Mouse (Mus musculus) CD8-positive naive resting alpha-beta T cell, adult 2 months (primary cell): ENCODE measurements around the gene Cog5.
"Not testable (repeated sequence)": the region's sequence is repeated elsewhere in the genome, so short reads cannot be mapped to it uniquely, and the experiment has no call there.

Experiments used
- DNase-seq, 2 experiments: peaks; one replicate each; pipeline ENCODE4 v3.0.0; 2022; ENCODE audit warnings: low read depth in 2 of 2, low spot score in 2 of 2

Cog5 gene

GRCm38 (mm10) chr12:31654197-31654964 lies at the start of gene Cog5, which contains the start of gene Dus4l:
Cog5 (plus strand) TSS chr12:31654869.
Dus4l (minus strand) TSS chr12:31654826.
- DNase-seq, result peak; percentile 97 to 99

- no peak for DNase-seq
Measured at GRCm38 (mm10) chr12:31604894-31605293, 49.8 kb upstream of the Cog5 start.

- DNase-seq, result no peak
Measured at GRCm38 (mm10) chr12:31608138-31608537, 46.5 kb upstream of the Cog5 start.

DNA sequence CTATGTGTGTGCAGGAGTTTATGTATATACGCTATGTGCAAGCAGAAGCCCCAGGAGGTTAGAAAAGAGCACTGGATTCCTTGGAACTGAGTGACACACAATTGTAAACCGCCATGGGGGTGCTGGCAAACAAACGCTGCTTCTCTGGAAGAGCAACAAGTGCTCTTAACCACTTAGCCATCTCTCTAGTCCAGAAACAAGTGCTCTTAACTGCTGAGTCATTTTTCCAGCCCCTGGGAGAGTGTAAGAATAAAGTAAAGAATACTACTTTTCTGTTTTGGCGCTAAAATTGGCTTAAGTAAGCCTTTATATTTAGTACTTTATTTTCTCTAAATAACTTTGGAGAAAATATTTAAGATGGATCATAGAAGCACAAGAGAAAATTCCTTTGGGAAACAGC lies 41.3 kb upstream of the Cog5 start:
- no peak for DNase-seq

DNA sequence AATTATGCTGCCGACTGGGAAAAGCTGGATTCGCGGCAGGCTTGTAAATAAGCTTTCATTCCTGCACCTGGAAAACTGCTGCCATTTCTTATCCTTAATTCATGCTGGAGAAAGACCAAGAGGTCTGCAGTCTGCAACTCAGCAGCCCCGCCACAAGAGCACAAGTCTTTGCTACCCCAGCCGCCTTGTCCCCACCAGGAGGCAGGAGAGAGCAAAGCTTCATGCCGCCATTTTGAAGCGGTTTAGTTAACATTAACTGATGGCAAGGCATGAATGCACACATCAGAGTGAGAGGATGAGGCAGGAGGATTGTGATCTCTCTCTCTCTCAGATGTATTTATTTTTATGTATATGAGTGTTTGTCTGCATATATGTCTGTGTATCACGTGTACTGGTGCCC lies 34.6 kb upstream of the Cog5 start:
- no peak for DNase-seq

DNA sequence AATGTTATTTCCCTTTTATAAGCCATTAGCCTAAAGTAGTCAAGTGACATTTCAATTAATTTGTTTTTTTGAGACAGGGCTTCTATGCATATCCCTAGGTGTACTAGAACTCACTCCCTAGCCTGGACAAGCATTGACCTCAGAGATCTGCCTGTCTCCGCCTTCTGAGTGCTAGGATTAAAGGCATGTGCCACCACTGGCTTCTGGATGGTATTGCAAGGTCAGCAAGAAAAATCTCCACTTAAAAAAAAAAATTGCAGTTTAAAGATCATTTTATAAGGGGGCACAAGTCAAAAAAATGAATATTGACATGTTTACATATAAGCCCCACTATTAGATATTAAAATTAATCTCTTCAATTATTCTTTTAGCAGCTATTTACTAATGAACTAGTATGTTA lies 29.7 kb upstream of the Cog5 start:
- DNase-seq, result no peak

DNA sequence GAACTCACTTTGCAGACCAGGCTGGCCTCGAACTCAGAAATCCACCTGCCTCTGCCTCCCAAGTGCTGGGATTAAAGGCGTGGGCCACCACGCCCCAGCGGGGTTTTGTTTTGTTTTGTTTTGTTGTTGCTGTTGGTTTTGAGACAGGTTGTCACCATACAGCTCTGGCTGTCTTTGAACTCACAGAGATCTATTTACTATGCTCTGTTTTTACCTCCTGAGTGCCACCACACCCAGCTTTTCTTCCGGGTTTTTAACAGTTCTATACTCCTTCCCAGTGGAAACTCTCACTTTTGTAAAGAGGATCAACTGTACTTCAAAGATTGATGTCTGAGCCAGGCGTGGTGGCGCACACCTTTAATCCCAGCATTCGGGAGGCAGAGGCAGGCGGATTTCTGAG lies 26.3 kb upstream of the Cog5 start:
- DNase-seq, result not testable (repeated sequence)

- peak in 1 of 2 experiments; percentile 32 for DNase-seq
Measured at GRCm38 (mm10) chr12:31633970-31634342, 20.7 kb upstream of the Cog5 start.

DNA sequence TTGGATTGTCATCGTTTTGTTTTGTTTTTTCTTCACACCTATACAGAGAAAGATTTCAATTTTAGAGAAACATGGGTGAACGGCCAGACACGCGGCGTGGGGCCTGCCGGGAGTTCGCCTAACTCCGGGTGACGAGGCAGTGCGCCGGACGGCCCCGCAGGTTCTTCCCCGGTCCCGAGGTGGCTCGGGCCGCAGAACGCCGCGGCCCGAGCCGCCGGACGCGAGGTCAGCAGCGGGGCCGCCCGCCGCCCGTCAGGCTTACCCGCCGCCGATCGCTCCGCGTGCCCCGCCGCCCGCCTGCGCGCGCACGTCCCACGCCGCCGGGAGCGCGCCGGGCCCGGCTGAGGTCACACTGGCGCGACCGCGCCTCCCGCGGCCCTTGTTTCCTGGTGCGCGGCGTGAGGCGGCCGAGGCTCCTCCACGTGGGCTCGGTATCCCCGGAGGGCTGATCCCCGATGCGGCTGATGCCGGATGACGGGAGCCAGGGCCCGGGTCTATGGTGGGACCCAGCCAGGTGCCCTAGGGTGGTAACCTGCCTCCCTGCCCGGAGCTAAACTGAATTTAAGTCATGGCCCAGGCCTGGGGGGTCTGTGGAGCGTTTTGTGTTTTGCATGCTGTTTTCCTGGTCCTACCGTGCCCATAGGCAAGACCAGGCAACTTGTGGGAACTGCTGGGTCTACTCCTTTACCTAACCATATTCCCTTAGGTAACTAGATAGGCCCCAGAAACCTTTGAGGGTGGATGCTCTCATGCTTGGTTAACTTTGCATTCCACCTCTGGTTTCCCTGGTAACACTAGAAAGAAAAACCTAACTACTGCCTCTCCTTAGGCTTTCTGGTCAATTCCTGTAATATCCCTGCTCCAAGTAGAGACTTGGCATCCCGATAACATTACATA lies 20.1 kb upstream of the Cog5 start, which contains the start of gene Bcap29:
Gene Bcap29 (minus strand): TSS at position 316 of the 897 bp plus-strand sequence.
- peak; percentile 54 to 58 for DNase-seq

DNA sequence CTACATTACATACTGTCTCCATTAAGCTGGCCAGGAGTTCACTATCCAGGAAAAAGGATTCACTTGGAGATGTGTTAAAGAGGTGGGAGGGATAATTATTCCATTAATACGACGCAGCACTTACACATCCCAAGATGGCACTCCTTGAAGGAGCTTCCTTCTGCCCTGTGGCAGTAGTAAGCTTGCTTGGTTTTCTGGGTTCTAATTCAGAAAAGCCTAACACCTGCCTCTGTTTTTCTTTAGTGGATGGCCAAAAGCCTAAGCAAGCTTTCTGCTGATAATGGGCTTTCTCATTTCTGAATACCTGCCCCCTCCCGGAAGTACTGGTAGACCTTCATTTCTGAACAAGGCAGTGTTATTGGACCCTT lies 19.4 kb upstream of the Cog5 start:
- no peak for DNase-seq

DNA sequence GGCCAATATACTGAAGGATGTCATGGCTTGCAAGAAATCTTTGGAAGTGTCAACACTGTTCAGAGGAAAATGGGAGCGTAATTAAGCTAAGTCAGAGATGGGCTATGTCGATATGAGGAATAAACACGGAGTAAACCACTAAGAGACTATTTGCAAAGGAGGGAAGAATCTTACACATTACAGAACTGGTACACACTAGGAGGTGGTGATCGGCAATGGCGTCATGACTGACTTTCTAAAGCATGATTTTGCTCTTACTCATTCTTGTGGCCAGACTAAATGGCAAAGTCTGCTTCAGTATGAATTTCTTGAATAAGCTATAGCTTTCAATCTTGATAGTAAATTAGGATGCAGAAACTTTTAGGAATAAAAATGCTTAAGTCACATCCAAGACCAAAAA lies 1.1 kb upstream of the Cog5 start:
- no peak for DNase-seq

DNA sequence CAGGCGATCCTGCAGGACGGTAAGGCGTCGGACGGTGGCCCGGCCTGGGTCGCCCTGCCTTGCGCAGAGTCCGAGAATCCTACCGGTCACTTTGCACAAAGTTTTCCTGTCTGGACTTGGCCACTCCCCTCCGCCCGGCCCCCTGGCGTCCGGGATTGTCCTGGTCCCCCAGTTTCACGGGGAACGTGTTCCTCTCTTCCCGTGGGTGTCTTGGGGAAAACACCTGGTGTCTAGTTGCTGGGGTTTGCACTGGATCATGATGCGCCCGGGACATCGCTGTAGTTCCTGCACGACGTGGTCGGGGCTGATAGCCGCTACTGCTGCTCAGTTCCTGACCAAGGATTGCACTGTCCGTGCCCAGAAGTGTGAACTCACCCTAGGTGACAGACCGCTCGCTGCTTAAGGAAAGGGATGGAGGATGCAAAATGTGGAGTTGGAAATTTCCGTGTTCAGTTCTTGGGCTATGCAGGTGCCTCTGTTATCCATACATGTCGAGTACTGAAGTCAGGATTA lies 352 bp downstream of the Cog5 start:
- no peak for DNase-seq

- no peak for DNase-seq
Measured at GRCm38 (mm10) chr12:31656841-31657240, 2.2 kb downstream of the Cog5 start.

- DNase-seq, result no peak
Measured at GRCm38 (mm10) chr12:31665999-31666398, 11.3 kb downstream of the Cog5 start.

- DNase-seq, result no peak
Measured at GRCm38 (mm10) chr12:31667187-31667586, 12.5 kb downstream of the Cog5 start.

DNA sequence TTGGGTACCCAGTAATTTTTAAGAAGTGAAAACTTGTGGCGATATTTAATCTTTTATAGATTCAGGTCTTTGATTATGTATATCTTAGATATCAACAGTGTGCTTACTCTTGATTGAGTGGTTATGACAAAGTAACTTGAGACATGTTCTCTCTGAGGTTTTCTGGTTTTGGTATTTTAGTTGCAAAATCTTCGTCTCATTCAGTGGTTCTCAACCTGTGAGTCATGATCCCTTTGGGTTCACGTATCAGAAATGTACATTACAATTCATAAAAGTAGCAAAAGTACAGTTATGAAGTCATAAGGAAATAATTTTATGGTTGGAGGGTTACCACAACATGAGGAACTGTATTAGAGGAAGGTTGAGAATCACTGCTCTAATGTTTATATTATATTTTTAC lies 32.0 kb downstream of the Cog5 start:
- no peak for DNase-seq

DNA sequence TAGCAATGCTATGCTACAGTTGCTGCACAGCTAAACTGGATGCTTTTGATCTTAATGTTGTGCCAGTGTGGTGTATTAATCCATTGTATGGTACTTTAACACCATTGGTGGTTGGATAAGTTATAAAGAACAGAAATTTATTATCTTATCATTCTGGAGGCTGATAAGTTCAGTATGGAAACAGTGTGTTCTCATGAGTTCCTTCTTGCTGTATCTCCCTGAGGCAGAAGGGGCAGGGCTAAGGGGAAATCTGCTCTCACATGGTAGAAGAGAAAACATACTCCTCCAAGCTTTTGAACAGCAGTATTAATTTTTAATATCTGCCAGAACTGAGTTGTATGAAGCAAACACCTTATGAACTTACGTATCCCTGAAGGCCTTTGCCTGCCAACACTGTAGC lies 38.6 kb downstream of the Cog5 start:
- no peak for DNase-seq

DNA sequence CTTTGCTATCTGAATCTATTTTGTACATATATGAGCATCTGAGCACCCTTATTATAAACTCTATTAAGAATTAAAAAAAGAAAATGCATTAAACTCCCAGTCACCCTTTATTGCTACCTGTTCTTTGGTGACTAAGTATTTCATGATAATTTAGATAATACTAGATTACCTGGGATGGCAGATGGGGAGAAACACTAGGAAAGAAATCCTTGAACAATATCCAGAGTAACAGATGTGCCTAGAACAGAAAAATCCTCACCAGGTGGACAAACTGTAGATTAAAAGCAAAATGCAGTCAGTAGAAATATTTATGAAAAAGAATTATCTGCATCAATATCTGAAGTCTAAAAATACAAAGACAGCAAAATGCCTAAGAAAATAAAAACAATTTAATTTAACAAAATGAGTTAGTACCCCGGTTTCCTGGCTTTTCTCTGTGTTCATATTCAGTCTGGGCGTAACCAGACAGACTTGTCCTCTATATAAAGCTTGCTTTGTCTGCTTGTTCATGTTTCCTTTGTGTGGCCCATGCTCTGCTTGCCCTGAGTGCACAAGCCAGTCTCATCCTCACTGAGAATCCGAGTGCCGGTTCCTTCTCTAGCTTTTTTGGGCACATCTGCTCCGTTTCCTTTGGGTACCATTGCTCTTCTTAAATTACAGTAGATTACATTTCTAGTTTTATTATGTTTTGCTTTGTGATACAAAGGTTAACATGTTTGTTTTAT lies 46.1 kb downstream of the Cog5 start:
- no peak for DNase-seq

DNA sequence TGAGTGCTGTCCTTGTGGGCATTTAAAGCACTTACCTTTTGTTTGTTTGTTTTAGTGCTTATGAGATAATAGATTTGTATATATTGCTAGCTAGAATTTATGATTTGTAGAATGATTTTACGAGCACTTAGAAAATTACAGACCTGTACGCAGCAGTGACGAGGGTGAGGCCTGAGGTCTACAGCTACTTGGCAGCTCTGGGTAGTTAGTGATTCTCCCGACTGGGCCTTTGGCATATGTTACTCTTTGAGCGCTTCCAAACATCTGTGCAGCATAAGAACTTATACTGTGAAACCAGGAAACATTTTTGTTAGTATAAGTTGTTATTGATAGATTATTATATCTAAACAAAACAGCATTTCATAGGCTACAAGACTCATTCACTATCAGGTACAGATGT lies 46.7 kb downstream of the Cog5 start:
- DNase-seq, result no peak

DNA sequence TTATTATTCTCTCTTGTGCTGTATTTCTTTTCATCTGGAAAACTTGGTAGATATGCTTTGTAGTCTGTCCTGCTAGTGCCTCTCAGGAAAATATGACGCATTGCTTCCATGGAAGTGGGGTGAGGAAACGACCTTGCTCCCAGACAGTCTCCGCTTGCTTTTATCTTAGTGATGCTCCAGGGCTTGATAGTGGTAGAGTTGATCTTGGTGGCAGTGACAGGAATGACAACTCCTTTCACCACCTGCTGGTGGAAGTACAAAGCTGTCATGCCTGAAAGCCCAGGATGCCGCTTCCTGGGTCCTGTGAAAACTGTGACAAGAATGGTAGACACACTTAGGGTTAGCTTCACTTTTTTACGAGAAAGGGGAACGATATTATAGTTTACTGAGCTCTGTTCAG lies 49.2 kb downstream of the Cog5 start:
- no peak for DNase-seq

- DNase-seq, result no peak
Measured at GRCm38 (mm10) chr12:31706168-31706567, 51.5 kb downstream of the Cog5 start.
